ENCODE assay signal across 22 mouse cellular contexts in the genomic region with DNA sequence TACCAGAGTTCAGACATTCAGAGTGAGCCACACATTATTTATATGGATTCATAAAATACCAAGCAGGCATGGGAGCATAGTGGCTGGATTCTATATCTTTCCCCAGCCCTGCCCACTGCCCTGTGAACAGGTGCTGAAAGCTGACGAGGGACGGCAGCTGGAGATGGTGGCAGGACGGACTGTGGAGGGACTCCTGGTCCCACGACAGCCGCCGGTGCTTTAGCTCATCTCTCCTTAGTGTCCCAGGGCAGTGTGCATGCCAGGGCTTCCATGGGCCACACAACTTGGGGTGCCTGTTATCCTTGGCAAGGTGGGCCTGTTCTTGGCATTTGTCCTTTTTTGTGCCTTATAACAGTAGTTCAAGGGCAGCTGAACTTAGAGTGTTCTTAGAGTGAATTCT. TPM values are rescaled to one million over a fixed set of nuclear protein-coding genes. Genes with fewer than 3 reads are reported as not detected.
A peak's percentile ranks its signal among the peaks of the same experiment; 100 is the strongest.
DNase-seq lines count a peak whose midpoint lies in the region; ATAC-seq lines count a peak whose summit lies in the region.
"Had no signal": no experiment of that assay in that cellular context is flagged by ENCODE, and none has a peak within 500 bp of the region (broad histone marks: within the 10 kb centered on the region; RNA-seq: fewer than 3 reads in every experiment).

No protein-coding gene starts in this region.

- no peaks in the 10 kb centered on the region for H3K36me3 ChIP-seq in forebrain, embryonic 16.5 days (ENCODE audit: control insufficient read depth, insufficient read depth)
- H3K36me3 ChIP-seq in forebrain, embryonic 12.5 days (replicated peaks) = 0 out of 2 replicates have a peak, but pooled peaks cover 2% of the 10 kb centered on the region
- H3K36me3 ChIP-seq in hindbrain, embryonic 16.5 days (ENCODE audit: control insufficient read depth, insufficient read depth, low read length) = no peaks in the 10 kb centered on the region
- H3K36me3 ChIP-seq in hindbrain, embryonic 11.5 days (ENCODE audit: control insufficient read depth, insufficient read depth, low read length) = no peaks in the 10 kb centered on the region
- no peaks in the 10 kb centered on the region for H3K36me3 ChIP-seq in neural tube, embryonic 15.5 days
- H3K36me3 ChIP-seq: midbrain, embryonic 15.5 days had no signal

- H3K27ac ChIP-seq in forebrain, embryonic 16.5 days (ENCODE audit: low read length) = peak overlapping the region; percentile 7
- no peak overlapping the region for H3K27ac ChIP-seq in forebrain, embryonic 12.5 days
- no peak overlapping the region for H3K27ac ChIP-seq in hindbrain, embryonic 16.5 days (ENCODE audit: low read depth, low read length)
- no peak overlapping the region for H3K27ac ChIP-seq in hindbrain, embryonic 11.5 days (ENCODE audit: low read depth, low read length)
- H3K27ac ChIP-seq in neural tube, embryonic 15.5 days (replicated peaks) = 0 out of 2 replicates have a peak overlapping the region, but pooled peaks have one; percentile 18
- H3K27ac ChIP-seq: midbrain, embryonic 15.5 days; stomach, postnatal 0 days had no signal

- no peak for DNase-seq in hindbrain, embryonic 11.5 days (ENCODE audit: low spot score)
- DNase-seq in neural tube, embryonic 10.5 days (ENCODE audit: extremely low spot score, low spot score) = no peak
- DNase-seq in skeletal muscle tissue, adult 2 months (ENCODE audit: low read depth, low spot score) = peak; percentile 50
- DNase-seq in urinary bladder, adult 2 months (ENCODE audit: low spot score) = no peak
- DNase-seq: adrenal gland, postnatal 36 days; heart, postnatal 14 days; kidney, adult 8-10 months; kidney, postnatal 36 days; liver; liver, postnatal 0 days; lung, postnatal 14 days; retina, postnatal 1 day; right cerebral cortex, postnatal 4 days had no signal

- H3K9ac ChIP-seq in forebrain, embryonic 16.5 days (replicated peaks; ENCODE audit: low read depth, low read length) = no peak overlapping the region
- no peak overlapping the region for H3K9ac ChIP-seq in forebrain, embryonic 12.5 days
- H3K9ac ChIP-seq in hindbrain, embryonic 16.5 days (ENCODE audit: low read depth, low read length) = 0 out of 2 replicates have a peak overlapping the region, but pooled peaks have one; percentile 19
- no peak overlapping the region for H3K9ac ChIP-seq in hindbrain, embryonic 11.5 days (ENCODE audit: low read depth, low read length)
- H3K9ac ChIP-seq in neural tube, embryonic 15.5 days (replicated peaks) = no peak overlapping the region
- H3K9ac ChIP-seq: liver, postnatal 0 days; midbrain, embryonic 15.5 days had no signal

- H3K4me2 ChIP-seq in forebrain, embryonic 16.5 days (ENCODE audit: low read length) = no peak overlapping the region
- H3K4me2 ChIP-seq in forebrain, embryonic 12.5 days = no peak overlapping the region
- H3K4me2 ChIP-seq in hindbrain, embryonic 16.5 days (ENCODE audit: low read length) = no peak overlapping the region
- no peak overlapping the region for H3K4me2 ChIP-seq in hindbrain, embryonic 11.5 days (replicated peaks; ENCODE audit: low read depth, low read length)
- no peak overlapping the region for H3K4me2 ChIP-seq in neural tube, embryonic 15.5 days
- H3K4me2 ChIP-seq: heart, embryonic 11.5 days; midbrain, embryonic 15.5 days had no signal

- H3K9me3 ChIP-seq in forebrain, embryonic 16.5 days (ENCODE audit: control insufficient read depth, low read length) = no peaks in the 10 kb centered on the region
- H3K9me3 ChIP-seq in forebrain, embryonic 12.5 days = no peaks in the 10 kb centered on the region
- H3K9me3 ChIP-seq in hindbrain, embryonic 16.5 days (ENCODE audit: control insufficient read depth, low read length) = no peaks in the 10 kb centered on the region
- H3K9me3 ChIP-seq in hindbrain, embryonic 11.5 days (ENCODE audit: control insufficient read depth, low read length) = no peaks in the 10 kb centered on the region
- H3K9me3 ChIP-seq in neural tube, embryonic 15.5 days (replicated peaks) = no peaks in the 10 kb centered on the region
- H3K9me3 ChIP-seq: megakaryocyte, embryonic 14.5 days; midbrain, embryonic 15.5 days had no signal

- peaks cover 22% of the 10 kb centered on the region for H3K4me1 ChIP-seq in forebrain, embryonic 16.5 days (replicated peaks; ENCODE audit: control insufficient read depth, insufficient read depth, low read length)
- peaks cover 7% of the 10 kb centered on the region for H3K4me1 ChIP-seq in forebrain, embryonic 12.5 days
- peaks cover 15% of the 10 kb centered on the region for H3K4me1 ChIP-seq in hindbrain, embryonic 16.5 days (ENCODE audit: control insufficient read depth, insufficient read depth, low read depth, low read length)
- no peaks in the 10 kb centered on the region for H3K4me1 ChIP-seq in hindbrain, embryonic 11.5 days (replicated peaks; ENCODE audit: control insufficient read depth, insufficient read depth, low read length)
- H3K4me1 ChIP-seq in neural tube, embryonic 15.5 days = peaks cover 33% of the 10 kb centered on the region

- 83% methylated on average over 6 of the region's 6 CpGs for WGBS in forebrain, embryonic 16.5 days
- WGBS in forebrain, embryonic 12.5 days = 92% methylated on average over 6 of the region's 6 CpGs
- WGBS in hindbrain, embryonic 16.5 days = 70% methylated on average over 6 of the region's 6 CpGs
- 65% methylated on average over 6 of the region's 6 CpGs for WGBS in hindbrain, embryonic 11.5 days
- 67% methylated on average over 6 of the region's 6 CpGs for WGBS in neural tube, embryonic 15.5 days

- H3K4me3 ChIP-seq in forebrain, embryonic 16.5 days (replicated peaks; ENCODE audit: low read length) = no peak overlapping the region
- no peak overlapping the region for H3K4me3 ChIP-seq in forebrain, embryonic 12.5 days (replicated peaks)
- no peak overlapping the region for H3K4me3 ChIP-seq in hindbrain, embryonic 16.5 days (ENCODE audit: low read length)
- no peak overlapping the region for H3K4me3 ChIP-seq in hindbrain, embryonic 11.5 days (ENCODE audit: low read depth, low read length)
- H3K4me3 ChIP-seq in neural tube, embryonic 15.5 days (replicated peaks) = no peak overlapping the region
- H3K4me3 ChIP-seq: erythroblast, embryonic 14.5 days; megakaryocyte, embryonic 14.5 days; midbrain, embryonic 15.5 days had no signal

- ATAC-seq in forebrain, embryonic 16.5 days = no peak
- ATAC-seq in forebrain, embryonic 12.5 days (ENCODE audit: low FRiP score) = no peak
- no peak for ATAC-seq in hindbrain, embryonic 16.5 days
- ATAC-seq in hindbrain, embryonic 11.5 days (ENCODE audit: low FRiP score) = no peak
- ATAC-seq in neural tube, embryonic 15.5 days (ENCODE audit: low FRiP score) = no peak
- ATAC-seq: liver, postnatal 0 days; midbrain, embryonic 15.5 days had no signal

- H3K27me3 ChIP-seq in forebrain, embryonic 16.5 days (replicated peaks; ENCODE audit: control insufficient read depth, insufficient read depth, low read length) = no peaks in the 10 kb centered on the region
- H3K27me3 ChIP-seq in forebrain, embryonic 12.5 days = no peaks in the 10 kb centered on the region
- no peaks in the 10 kb centered on the region for H3K27me3 ChIP-seq in hindbrain, embryonic 16.5 days (replicated peaks; ENCODE audit: control insufficient read depth, insufficient read depth, low read length)
- no peaks in the 10 kb centered on the region for H3K27me3 ChIP-seq in hindbrain, embryonic 11.5 days (ENCODE audit: control insufficient read depth, insufficient read depth, low read length)
- no peaks in the 10 kb centered on the region for H3K27me3 ChIP-seq in neural tube, embryonic 15.5 days (replicated peaks)
- H3K27me3 ChIP-seq: midbrain, embryonic 15.5 days had no signal

RNA-seq across cellular contexts. Expression of gene Rptor, which starts 22.8 kb away (rescaled TPM):
- 8.5 and 11.3 TPM in 2 replicates for polyA plus RNA-seq in forebrain, embryonic 16.5 days (2015; fragmentation: Nextera tagmentation; extraction: Ambion mirVana)
- 15.8 and 16.1 TPM in 2 replicates for polyA plus RNA-seq in forebrain, embryonic 12.5 days (2016; fragmentation: Nextera tagmentation; extraction: Ambion mirVana)
- 8.5 and 10.1 TPM in 2 replicates for polyA plus RNA-seq in hindbrain, embryonic 16.5 days (2015; fragmentation: Nextera tagmentation; extraction: Ambion mirVana)
- 10.4 and 12.4 TPM in 2 replicates for polyA plus RNA-seq in hindbrain, embryonic 11.5 days (2014; fragmentation: Nextera tagmentation; extraction: Ambion mirVana)
- 10.4 and 11.7 TPM in 2 replicates for polyA plus RNA-seq in neural tube, embryonic 15.5 days (2015; fragmentation: Nextera tagmentation; extraction: Ambion mirVana)
- 14.1 and 18.6 TPM in 2 replicates for polyA plus RNA-seq in urinary bladder, adult 2 months (2012; rRNA removed)

Comparison
In these comparisons a context has a peak if more than half of its experiments do, and no peak if none do; other contexts are left out.
1. H3K27ac ChIP-seq: peak in forebrain, embryonic 16.5 days (single experiment) and neural tube, embryonic 15.5 days (single experiment); none in forebrain, embryonic 12.5 days (single experiment), hindbrain, embryonic 16.5 days (single experiment) and hindbrain, embryonic 11.5 days (single experiment).